Mouse (Mus musculus) CD4-positive, CD25-positive, alpha-beta regulatory T cell, adult 4 months (primary cell): Measurements from ENCODE around the gene Paip2b. TPM values are rescaled to one million over a fixed set of nuclear protein-coding genes. Genes with fewer than 3 reads are reported as not detected.
"Not testable (repeated sequence)": the region's sequence is repeated elsewhere in the genome, so short reads cannot be mapped to it uniquely, and the experiment has no call there.

Source experiments
- ATAC-seq: one replicate; pipeline ENCODE4 v1.8.0; 2017
- polyA plus RNA-seq, 2 experiments: library from polyadenylated mRNA; unstranded; fragments of 100-300 nt; shearing (Covaris generic); gene quantifications; one replicate each; pipeline ENCODE4 v1.2.1; 2017

Gene Paip2b
- polyA plus RNA-seq, 2 experiments from 2014 or later: 18.5 to 36.3 TPM

DNA sequence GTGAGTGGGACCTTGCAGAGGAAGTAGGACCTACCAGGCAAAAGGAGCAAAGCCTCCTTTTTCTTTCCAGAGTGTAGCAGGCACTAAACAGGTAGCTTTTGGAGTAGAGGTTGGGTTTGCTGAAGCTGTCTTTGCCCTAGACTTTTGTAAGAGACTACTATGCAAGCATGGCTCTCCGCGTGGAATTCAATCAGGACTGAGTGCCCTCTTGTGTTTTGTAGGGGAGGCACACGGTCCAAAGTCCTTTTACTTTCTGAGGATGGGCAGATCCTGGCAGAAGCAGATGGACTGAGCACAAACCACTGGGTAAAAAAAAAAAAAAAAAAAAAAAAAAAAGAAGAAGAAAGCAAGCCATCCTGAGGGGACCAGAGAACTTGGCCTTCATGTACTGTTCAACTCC lies 34.9 kb downstream of the Paip2b start:
- ATAC-seq: no peak

GRCm38 (mm10) chr6:83795492-83795900 lies 36.0 kb downstream of the Paip2b start:
- peak; percentile 5 for ATAC-seq

GRCm38 (mm10) chr6:83794760-83795296 lies 36.7 kb downstream of the Paip2b start, which contains the start of gene Nagk:
TSS of gene Nagk (plus strand) at chr6:83794982.
- ATAC-seq: peak; percentile 93

GRCm38 (mm10) chr6:83791251-83791890 lies 40.2 kb downstream of the Paip2b start:
- ATAC-seq: no peak

- ATAC-seq: not testable (repeated sequence)
These were observed 41.0 kb downstream of the Paip2b start for GRCm38 (mm10) chr6:83790533-83790932.

DNA sequence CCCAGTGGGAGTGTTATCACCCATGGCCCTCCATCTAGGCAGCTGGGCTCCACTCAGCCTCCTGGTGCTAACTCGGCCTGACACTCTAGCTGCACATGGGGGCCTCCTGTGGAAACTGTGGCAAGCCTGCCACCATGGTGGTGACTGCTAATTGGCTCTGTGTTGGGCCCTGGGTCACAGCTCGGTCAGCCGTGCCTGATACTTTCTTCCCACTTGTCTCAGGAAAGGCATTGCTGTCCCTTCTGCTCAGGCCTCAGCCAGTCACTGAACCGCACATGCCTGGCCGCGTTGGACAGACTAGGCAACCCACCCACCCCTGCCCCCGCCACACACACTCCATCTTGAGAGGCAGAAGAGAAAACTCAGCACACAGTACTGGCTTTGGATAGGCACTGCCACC lies 43.0 kb downstream of the Paip2b start:
- no peak for ATAC-seq

DNA sequence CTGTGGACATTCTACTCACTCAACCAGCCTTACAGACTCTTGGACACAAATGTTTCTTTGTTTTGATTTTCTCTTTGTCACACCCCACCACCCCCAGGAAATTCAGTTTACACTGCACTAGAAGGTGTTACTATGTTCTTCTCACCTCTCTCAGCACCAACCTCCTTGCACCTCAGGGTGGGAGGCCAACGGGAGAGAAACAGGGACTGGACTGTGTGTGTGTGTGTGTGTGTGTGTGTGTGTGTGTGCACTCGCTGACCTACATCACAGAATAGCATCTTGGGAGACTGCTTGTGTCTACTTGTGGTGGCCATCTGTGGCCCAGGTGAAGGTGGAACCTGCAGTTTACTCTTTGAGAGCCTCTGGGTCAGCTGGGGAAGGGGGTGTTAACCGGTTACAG lies 45.1 kb downstream of the Paip2b start:
- ATAC-seq: no peak

GRCm38 (mm10) chr6:83779026-83779425 lies 52.5 kb downstream of the Paip2b start:
- ATAC-seq: no peak

DNA sequence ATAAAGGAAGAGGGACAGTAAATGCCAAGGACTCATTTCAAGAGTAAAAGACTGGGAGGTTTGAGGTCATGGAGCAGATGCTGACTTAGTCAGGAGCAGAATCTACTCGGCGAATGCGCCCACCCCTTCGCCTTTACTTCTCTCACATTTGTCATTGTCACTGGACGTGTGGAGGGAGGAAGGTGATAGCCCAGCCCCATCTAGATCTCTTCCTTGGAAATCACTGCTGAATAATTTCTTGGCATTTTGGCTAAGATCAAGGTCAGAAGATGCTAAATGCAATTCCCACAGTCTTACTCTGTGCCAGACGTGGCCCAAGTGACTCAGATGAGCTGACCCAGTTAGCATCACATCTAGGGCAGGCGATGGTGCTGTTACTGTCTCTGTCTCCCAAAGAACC lies 53.2 kb downstream of the Paip2b start:
- no peak for ATAC-seq

- peak; percentile 91 for ATAC-seq
These were observed 55.8 kb downstream of the Paip2b start, which contains the start of gene Tex261 for GRCm38 (mm10) chr6:83775638-83776293. TSS of gene Tex261 (minus strand) at chr6:83775813.

DNA sequence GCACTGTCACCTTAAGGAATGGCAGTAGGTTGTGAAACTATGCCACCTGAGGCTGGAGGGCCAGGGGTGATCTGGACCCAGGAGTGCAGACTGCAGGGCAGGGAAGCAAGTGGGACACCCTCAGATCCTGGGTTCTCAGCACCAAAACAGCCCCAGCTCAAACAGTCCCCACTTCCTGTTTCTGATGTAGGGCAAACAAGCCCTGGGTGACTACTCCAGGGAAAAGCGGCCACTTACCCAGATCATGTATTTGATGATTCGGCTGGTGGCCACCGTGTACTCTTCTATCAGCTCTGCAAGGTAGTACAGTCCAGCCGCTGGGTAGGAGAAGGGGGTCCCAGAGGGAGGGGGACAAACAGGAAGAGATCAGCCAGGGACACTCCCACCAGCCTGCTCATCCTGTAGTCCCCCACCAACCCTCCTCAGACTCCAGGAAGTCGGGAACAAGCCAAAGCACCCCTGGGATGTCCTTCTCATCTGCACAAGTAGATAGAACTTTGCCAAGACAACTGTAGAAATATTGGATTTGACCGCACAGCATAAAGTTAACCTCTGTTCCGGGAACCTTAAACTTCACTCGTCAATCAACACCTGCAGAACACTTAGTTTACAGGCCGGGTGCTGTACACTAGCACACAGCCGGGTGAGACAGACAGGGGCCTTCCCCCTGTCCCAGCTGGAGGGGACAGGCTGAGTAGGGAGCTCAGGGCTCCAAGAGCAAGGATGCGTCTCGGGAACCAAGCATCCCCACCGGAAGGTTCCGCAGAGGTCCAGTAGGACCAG lies 56.6 kb downstream of the Paip2b start:
- peak; percentile 28 for ATAC-seq

GRCm38 (mm10) chr6:83774126-83774525 lies 57.4 kb downstream of the Paip2b start:
- ATAC-seq: no peak

DNA sequence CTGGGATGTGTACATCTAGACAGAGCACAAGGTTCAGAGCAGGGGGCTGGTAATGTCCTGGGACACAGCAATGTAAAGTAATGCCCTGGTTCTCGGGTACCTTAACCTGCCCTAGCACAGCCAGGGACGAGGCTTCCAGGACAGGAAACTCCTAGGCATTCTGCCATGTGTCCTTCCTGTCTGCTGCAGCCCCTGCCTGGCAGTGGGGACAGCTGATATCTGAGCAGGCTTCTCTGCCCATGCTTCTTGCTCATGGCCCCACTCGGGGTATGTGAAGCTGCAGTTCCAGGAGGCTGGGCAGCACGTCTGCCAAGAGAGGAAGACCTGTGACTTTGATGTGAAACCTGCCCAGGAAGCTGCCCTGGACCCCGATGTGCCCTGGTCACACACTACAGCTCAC lies 63.1 kb downstream of the Paip2b start:
- ATAC-seq: no peak

GRCm38 (mm10) chr6:83766982-83767381 lies 64.6 kb downstream of the Paip2b start:
- no peak for ATAC-seq

GRCm38 (mm10) chr6:83762880-83763431 lies 68.6 kb downstream of the Paip2b start:
- ATAC-seq: peak; percentile 44

DNA sequence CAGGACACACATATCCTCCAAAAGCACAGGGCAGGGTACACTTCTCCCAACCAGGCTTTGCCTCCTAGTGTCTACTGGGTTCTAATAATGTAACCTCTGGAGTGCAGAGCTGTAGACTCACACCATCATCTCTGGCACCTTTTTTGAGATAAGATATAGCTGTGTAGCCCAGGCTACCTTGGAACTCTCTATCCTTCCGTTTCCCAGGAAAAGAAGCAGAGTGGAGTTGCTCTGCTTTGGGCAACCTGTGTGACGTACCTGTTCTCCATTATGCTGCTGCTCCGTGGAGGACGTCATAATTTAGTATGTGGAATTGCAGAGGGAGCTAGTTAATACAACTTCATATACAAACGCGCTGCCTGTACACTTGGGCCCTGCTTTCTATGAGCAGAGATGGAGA lies 69.2 kb downstream of the Paip2b start, which contains the start of gene Ankrd53:
Gene Ankrd53 (plus strand): TSS at position 301 of the 400 bp plus-strand sequence.
- no peak for ATAC-seq

DNA sequence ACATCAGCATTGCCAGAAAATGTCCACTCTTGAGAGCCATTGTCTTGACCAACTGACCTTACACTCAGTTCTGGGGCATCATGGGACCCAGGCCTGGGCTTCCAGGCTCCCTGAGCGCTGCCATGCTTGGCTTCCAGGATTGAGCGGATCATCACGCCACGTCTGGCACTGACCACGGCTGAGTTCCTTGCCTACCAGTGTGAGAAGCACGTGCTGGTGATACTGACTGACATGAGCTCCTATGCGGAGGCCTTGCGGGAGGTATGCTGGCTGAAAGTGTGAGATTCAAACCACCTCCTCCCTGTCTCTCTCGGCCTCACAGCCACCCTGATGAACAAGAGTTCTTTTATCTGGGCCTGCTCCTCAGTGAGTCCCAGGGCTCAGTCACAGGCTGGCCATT lies 75.5 kb downstream of the Paip2b start:
- ATAC-seq: no peak

Other genes starting within 250 kb of the Paip2b start
- not detected for gene Clec4f, start 175.6 kb downstream of the Paip2b start, polyA plus RNA-seq
- gene Cd207, start 153.9 kb downstream of the Paip2b start, polyA plus RNA-seq: not detected
- gene Vax2, start 120.5 kb downstream of the Paip2b start, polyA plus RNA-seq: under 1 TPM in 1 of 2 experiments, not detected in 1; 0.43 TPM
- gene Atp6v1b1, start 88.8 kb downstream of the Paip2b start, polyA plus RNA-seq: not detected
- gene Ankrd53, start 69.1 kb downstream of the Paip2b start, polyA plus RNA-seq: not detected
- gene Tex261, start 55.9 kb downstream of the Paip2b start, polyA plus RNA-seq: 10 to 100 TPM; 78.1 to 88.1 TPM
- gene Nagk, start 36.8 kb downstream of the Paip2b start, polyA plus RNA-seq: 10 to 100 TPM; 31.0 to 32.7 TPM
- gene Zfp638, start 35.4 kb upstream of the Paip2b start, polyA plus RNA-seq: 100 to 1,000 TPM; 143 to 164 TPM
- gene Dysf, start 176.8 kb upstream of the Paip2b start, polyA plus RNA-seq: not detected